Mouse (Mus musculus) c-Kit-positive CD71-negative TER-119-negative erythroid progenitor cells, embryonic 14.5 days (primary cell): ENCODE measurements around the gene Ttpal.
A peak's percentile ranks its signal among the peaks of the same experiment; 100 is the strongest.

ENCODE experiments used
- DNase-seq: peaks from one replicate; pipeline ENCODE4 v3.0.0-alpha.2; 2013; ENCODE audit warnings: low read depth

Ttpal gene

GRCm38 (mm10) chr2:163602101-163602971, at the start of gene Ttpal:
Ttpal (plus strand) TSS chr2:163602314.
- DNase-seq = peak; percentile 80

- DNase-seq = no peak
These were observed 49.6 kb upstream of the Ttpal start for GRCm38 (mm10) chr2:163552518-163552929.

DNA sequence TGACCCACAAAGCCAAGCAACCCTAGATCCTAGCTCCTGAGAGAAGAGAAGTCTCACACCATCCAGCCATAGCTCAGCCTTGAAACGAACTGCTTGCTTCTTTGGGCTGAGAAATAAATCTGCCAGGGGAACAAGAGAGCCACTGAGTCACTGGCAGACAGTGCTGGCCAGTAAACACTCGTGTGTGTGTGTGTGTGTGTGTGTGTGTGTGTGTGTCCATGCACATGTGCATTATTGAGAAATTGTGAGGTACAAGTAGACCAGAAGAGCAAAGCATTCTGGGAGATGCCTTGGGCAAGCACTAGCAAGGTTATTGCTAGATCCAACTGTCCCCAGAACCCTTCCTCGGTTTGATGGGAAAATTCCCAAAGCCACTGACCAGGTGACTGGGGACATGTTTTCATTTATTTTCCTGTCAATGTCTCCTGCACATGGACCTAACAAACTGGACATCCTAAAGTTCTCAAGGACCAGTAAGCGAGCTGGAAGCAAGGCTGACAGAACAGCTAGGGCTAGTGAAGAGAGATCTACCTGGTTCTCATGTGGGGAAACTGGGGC, 47.6 kb upstream of the Ttpal start:
- DNase-seq = no peak

DNA sequence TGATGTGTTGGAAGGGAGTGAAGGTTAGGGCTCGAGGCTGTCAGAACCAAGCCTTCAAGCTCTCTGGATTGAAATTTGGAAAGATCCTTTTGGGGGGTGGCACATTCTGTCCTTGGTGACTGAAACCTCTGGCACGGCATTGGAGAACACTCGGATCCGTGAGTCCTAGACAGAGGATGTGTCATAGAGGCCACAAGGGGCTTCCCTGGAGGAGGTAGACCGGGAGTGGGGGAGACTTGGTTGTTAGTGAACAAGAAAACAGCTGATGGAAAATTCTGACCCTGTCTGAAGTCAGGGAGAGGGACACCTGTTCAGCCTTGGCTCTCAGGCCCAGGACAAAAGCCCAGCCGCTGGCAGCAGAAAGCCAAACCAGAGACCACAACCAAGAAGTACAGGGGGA, 47.1 kb upstream of the Ttpal start:
- no peak for DNase-seq

DNA sequence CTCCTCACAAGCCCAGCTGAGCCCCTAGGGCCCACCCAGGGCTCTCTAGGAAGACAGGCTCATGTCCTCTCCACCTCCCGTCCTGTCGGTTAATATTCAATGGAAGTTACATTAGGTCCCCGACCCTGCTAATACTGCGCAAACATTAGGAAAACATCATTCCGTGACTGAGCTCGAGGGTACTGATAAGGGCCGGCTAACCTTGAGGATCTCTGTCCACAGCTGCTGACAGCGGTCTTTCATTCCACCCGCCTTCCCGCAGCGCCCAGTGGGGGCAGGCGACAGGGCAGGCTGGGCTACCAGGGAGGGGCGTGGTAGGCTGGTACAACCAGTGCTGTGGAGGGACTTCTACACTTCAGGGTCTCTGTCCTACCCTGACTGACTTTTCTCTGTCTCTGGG, 46.7 kb upstream of the Ttpal start:
- DNase-seq = no peak

DNA sequence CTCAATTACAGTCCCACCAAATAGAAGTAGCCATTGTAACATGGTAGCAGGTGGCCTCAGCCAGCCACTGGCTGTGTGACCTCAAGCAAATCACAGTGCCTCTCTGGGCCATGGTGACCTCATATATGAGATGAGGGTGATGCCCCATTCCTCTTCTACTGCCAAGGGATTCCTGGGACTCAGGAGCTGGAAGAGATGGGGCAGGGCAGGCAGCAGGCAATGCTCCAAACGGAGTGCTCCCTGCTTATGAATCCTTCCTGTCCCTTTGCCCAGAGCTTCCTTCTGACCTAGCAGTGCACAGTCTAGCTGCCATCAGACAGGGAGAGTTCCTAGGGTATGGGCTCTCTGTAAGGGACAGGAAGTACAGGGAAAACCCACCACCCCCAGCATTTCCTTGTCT, 43.6 kb upstream of the Ttpal start:
- no peak for DNase-seq

GRCm38 (mm10) chr2:163559236-163559635, 42.9 kb upstream of the Ttpal start:
- DNase-seq = no peak

GRCm38 (mm10) chr2:163560247-163560646, 41.9 kb upstream of the Ttpal start:
- DNase-seq = no peak

DNA sequence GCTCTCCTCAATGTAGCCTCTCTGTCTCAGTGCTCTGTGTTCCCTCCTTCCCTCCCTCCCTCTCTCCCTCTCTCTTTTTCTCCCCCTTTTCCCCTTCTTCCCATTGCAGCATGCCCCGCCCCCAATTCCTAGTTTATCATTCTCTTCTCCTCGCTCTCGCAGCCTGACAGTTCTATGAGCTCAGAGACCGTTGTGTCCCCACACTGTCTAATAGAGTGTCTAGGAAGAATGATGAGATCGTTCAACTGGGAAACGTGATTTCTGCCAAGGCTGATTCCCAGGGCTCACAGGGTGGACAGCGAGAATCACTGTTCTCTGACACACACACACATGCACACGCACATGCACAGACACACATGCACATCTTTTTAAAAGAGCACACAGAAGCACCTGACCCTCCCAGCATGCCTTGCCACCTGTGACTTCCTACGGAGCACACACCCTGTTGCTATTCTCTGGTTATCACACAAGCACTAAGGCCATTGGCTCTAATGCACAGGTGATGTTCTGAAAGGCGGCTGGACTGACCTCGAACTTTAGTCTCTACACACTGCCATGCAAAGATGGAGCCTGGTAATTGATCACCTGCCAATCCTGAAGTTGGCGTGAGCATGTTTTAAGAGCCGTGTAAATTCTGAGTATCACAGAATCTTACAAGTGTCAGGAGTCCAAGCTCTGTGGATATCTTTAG, 40.7 kb upstream of the Ttpal start:
- no peak for DNase-seq

GRCm38 (mm10) chr2:163564646-163565045, 37.5 kb upstream of the Ttpal start:
- DNase-seq = no peak

GRCm38 (mm10) chr2:163574321-163574720, 27.8 kb upstream of the Ttpal start:
- DNase-seq = no peak

- DNase-seq = no peak
These were observed 26.9 kb upstream of the Ttpal start for GRCm38 (mm10) chr2:163575248-163575647.

GRCm38 (mm10) chr2:163577986-163578385, 24.1 kb upstream of the Ttpal start:
- DNase-seq = no peak

GRCm38 (mm10) chr2:163580069-163580945, 21.8 kb upstream of the Ttpal start:
- no peak for DNase-seq

DNA sequence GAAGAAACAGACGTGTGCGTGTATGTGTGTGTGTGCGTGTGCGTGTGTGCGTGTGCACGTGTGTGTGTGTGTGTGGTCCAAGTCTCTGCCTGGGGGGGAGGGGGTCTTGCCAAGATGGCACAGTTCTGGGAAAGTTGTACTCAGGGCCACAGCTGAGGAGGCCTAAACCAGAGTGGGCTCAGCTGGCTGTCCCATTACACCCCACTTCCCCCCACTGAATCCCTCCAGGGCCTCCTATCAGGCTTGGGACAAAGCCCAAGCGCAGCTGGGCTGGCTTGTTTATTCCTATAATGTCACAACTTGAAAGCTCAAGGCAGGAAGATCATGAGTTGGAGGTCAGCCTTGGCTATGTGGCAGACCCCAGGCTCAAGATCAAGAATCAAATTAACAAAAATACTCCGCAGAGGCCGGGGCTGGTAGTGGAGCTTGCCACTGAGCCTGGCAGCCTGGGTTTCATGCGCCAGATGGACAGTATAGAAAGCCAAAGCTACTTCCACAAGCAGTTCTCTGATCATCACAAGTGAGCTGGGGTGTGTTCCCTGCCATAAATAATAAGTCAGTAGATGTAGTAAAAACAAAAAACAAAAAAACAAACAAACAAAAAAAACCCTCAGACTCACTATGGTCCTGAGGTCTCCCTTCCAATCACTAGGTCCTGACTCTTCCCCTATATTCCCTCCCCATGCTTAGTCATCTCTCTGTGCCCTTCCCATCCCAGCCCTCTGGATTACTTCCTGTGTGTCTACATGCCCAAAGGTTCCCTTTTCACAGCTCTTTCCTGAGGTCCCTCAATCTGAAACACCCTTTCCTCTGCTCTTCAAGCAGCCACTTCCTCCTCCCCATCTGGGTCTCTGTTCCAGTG, 18.7 kb upstream of the Ttpal start:
- no peak for DNase-seq

- no peak for DNase-seq
These were observed 18.1 kb upstream of the Ttpal start for GRCm38 (mm10) chr2:163584088-163584426.

DNA sequence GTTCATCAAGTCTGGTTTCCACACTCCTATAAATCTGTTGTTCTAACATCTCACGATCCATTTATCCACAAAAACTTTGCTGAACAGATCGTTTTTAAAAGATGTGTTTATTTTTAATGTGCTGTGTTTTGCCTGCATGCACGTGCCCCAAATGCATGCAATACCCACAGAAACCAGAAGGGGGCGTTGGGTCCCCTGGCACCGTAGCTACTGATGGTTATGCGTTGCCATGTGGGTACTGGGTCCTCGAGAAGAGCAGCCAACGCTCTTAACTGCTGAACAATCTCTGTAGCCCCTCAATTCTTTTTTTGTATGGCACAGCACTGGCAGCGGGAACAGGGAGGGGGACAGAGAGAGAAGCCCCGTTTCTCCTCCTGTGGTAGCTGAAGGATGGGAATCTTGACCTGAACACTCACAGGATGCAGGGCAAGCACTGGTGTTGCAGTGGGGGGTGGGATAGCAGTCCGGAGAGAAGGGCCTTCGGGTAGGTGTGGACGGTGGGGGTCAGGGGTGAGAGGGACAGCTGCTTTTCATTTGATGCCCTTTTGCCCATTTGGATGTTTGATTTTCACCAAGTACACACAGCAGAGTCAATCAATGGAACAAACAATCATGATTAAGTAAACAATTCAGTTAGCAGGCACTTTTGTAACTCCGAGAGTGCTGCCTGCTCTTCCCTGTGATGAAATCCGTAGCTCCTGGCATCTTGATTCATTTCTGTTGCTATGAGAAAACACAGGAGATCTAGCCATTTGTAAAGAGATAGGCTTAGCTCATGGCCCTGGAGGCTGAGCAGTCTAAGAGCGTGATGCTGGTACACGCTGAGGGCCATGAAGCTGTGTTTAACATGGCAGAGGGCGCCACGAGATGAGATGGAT, 15.5 kb upstream of the Ttpal start:
- DNase-seq = no peak

DNA sequence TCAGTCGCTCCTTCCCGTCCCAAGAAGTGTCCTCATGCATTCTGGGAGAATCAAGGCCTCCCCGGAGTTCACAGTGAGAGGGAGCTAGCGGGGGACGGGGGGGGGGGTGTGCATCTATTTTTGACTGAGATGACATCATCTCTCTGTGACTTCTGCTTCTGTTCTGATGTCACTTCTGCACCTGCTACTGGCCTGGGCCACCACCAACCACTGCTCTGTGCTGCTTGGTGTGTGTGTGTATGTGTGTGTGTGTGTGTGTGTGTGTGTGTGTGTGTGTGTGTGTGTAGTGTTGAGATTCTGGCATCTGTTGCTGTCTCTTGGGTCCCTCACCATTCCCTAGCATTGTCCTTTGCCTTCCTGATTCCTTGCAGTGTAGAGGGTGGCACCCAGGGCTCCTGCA, 14.6 kb upstream of the Ttpal start:
- DNase-seq = no peak

- no peak for DNase-seq
These were observed 11.9 kb upstream of the Ttpal start for GRCm38 (mm10) chr2:163590211-163590610.

DNA sequence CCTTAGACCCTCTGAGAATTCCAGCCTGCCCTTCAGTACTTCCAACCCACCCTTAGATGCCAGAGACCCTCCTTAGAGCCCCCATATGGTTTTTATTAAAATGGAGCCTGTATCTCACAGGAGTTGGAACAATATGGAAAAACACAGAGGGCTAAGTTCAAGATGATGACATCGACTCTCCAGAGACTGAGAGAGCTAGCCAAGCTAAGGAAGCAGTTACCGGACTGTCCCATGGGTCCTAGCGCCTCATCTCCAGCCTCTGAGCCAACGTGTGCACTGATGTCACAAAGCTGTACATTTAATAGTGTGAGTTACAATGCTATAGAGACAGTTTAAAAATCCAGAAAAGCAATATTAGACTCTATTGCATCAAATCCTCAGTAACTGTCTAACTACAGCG, 11.1 kb upstream of the Ttpal start:
- DNase-seq = no peak
